Mouse (Mus musculus) C2C12 (cell line): ENCODE measurements around the gene Dffb. TPM values are rescaled to one million over a fixed set of nuclear protein-coding genes. Genes with fewer than 3 reads are reported as not detected.

ENCODE experiments used
- H3K27me3 ChIP-seq: one replicate; pipeline ENCODE4 v1.6.1; 2011; ENCODE audit not compliant: control insufficient read depth, insufficient read depth, insufficient read length
- H3K36me3 ChIP-seq: one replicate; pipeline ENCODE4 v1.6.1; 2011; ENCODE audit not compliant: control insufficient read depth, insufficient read depth
- H3K4me3 ChIP-seq: one replicate; pipeline ENCODE4 v1.5.1; 2011; ENCODE audit warnings: mild to moderate bottlenecking, control low read depth; ENCODE audit not compliant: poor library complexity, insufficient read depth, severe bottlenecking
- H3K79me2 ChIP-seq: one replicate; pipeline ENCODE4 v1.6.1; 2011; ENCODE audit not compliant: control insufficient read depth, insufficient read depth
- H3K79me3 ChIP-seq: one replicate; pipeline ENCODE4 v1.6.1; 2011; ENCODE audit warnings: low read depth, control low read depth
- H3ac ChIP-seq: one replicate; pipeline ENCODE3; 2011; ENCODE audit warnings: low read depth; ENCODE audit not compliant: control insufficient read depth, insufficient read length
- CEBPB ChIP-seq: IDR thresholded peaks from one replicate; pipeline ENCODE4 v1.6.1; 2011; ENCODE audit warnings: low read depth, mild to moderate bottlenecking, control low read depth, moderate library complexity
- CTCF ChIP-seq: IDR thresholded peaks from one replicate; pipeline ENCODE4 v1.5.1; 2011; ENCODE audit not compliant: control insufficient read depth, insufficient read depth, insufficient read length
- FOSL1 ChIP-seq: IDR thresholded peaks from one replicate; pipeline ENCODE4 v1.8.0; 2011; ENCODE audit warnings: mild to moderate bottlenecking, low read length; ENCODE audit not compliant: poor library complexity, insufficient read depth, severe bottlenecking
- MAX ChIP-seq: IDR thresholded peaks from one replicate; pipeline ENCODE4 v1.6.1; 2011; ENCODE audit warnings: mild to moderate bottlenecking, control low read depth
- MYOD1 ChIP-seq: IDR thresholded peaks from one replicate; pipeline ENCODE4 v1.6.1; 2011; ENCODE audit warnings: low read depth; ENCODE audit not compliant: control insufficient read depth, insufficient read length
- MYOG ChIP-seq: IDR thresholded peaks from one replicate; pipeline ENCODE4 v1.6.1; 2011; ENCODE audit not compliant: control insufficient read depth, insufficient read length; ENCODE audit errors: extremely low read depth
- USF1 ChIP-seq: IDR thresholded peaks from one replicate; pipeline ENCODE4 v1.6.1; 2011; ENCODE audit warnings: low read depth, mild to moderate bottlenecking, control low read depth, moderate library complexity
- polyA plus RNA-seq: library from polyadenylated mRNA; unstranded; fragments of >200 nt; fragmentation: generic; extraction: Trizol; gene quantifications from one replicate; pipeline ENCODE4 v1.2.1, GENCODE M21; 2012; ENCODE audit warnings: missing spikeins

The Dffb gene
- polyA plus RNA-seq, 1 experiment, result 3.2 TPM

GRCm38 (mm10) chr4:153956569-153957405 is 18.1 kb downstream of the Dffb start, which contains the start of gene A430005L14Rik:
Gene A430005L14Rik, plus strand, starts transcription at chr4:153957237.
- TF ChIP-seq CTCF (no peak), MYOD1 (no peak), USF1 (peak; percentile 88), MAX (peak; percentile 91), CEBPB (no peak)
- Histone ChIP-seq H3K79me3 (peaks cover 2% of the 10 kb centered on the region), H3K4me3 (peak within 1 kb of the TSS; percentile 65), H3ac (peak within 1 kb of the TSS; percentile 72), H3K27me3 (no peaks in the 10 kb centered on the region), H3K36me3 (peaks cover 10% of the 10 kb centered on the region), H3K79me2 (peaks cover 15% of the 10 kb centered on the region)

GRCm38 (mm10) chr4:153955651-153956050 is 19.3 kb downstream of the Dffb start:
- Histone ChIP-seq H3K79me2 (peaks cover 20% of the 10 kb centered on the region), H3K36me3 (peaks cover 1% of the 10 kb centered on the region), H3K4me3 (no peak overlapping the region), H3K27me3 (no peaks in the 10 kb centered on the region), H3ac (no peak overlapping the region), H3K79me3 (peaks cover 2% of the 10 kb centered on the region)
- TF ChIP-seq FOSL1, result no peak
- no peak for TF ChIP-seq MAX

GRCm38 (mm10) chr4:153951692-153952091 is 23.2 kb downstream of the Dffb start:
- TF ChIP-seq USF1, result no peak
- TF ChIP-seq CTCF, result no peak
- no peak for TF ChIP-seq MYOD1
- no peak for TF ChIP-seq CEBPB
- no peak for TF ChIP-seq FOSL1
- no peak for TF ChIP-seq MYOG

GRCm38 (mm10) chr4:153951150-153951549 is 23.8 kb downstream of the Dffb start:
- H3K36me3 ChIP-seq, result no peaks in the 10 kb centered on the region
- peaks cover 4% of the 10 kb centered on the region for H3K79me2 ChIP-seq
- peak overlapping the region; percentile 34 for H3K4me3 ChIP-seq
- H3K79me3 ChIP-seq, result no peaks in the 10 kb centered on the region
- H3ac ChIP-seq, result no peak overlapping the region
- no peaks in the 10 kb centered on the region for H3K27me3 ChIP-seq
- TF ChIP-seq MYOD1 (no peak), CEBPB (no peak), FOSL1 (no peak), MYOG (no peak), USF1 (no peak), MAX (no peak), CTCF (no peak)

More at GRCm38 (mm10) chr4:153951692-153952091, 23.2 kb downstream of the Dffb start:
- no peak overlapping the region for H3ac ChIP-seq
- H3K27me3 ChIP-seq, result no peaks in the 10 kb centered on the region
- peaks cover 4% of the 10 kb centered on the region for H3K79me2 ChIP-seq
- H3K79me3 ChIP-seq, result no peaks in the 10 kb centered on the region
- no peak overlapping the region for H3K4me3 ChIP-seq
- no peaks in the 10 kb centered on the region for H3K36me3 ChIP-seq

GRCm38 (mm10) chr4:153950372-153950771 is 24.6 kb downstream of the Dffb start:
- no peak for TF ChIP-seq MYOG
- Histone ChIP-seq H3K4me3 (peak overlapping the region; percentile 34), H3K79me3 (no peaks in the 10 kb centered on the region), H3ac (peak overlapping the region; percentile 53), H3K27me3 (no peaks in the 10 kb centered on the region), H3K79me2 (peaks cover 4% of the 10 kb centered on the region), H3K36me3 (no peaks in the 10 kb centered on the region)

GRCm38 (mm10) chr4:153945741-153946140 is 29.2 kb downstream of the Dffb start:
- no peaks in the 10 kb centered on the region for H3K27me3 ChIP-seq
- H3K79me3 ChIP-seq, result no peaks in the 10 kb centered on the region
- H3K36me3 ChIP-seq, result no peaks in the 10 kb centered on the region
- no peak overlapping the region for H3K4me3 ChIP-seq
- TF ChIP-seq CTCF (no peak), MYOG (no peak), FOSL1 (no peak), MAX (no peak), CEBPB (no peak), MYOD1 (no peak), USF1 (no peak)
- no peak overlapping the region for H3ac ChIP-seq
- H3K79me2 ChIP-seq, result peaks cover under 1% of the 10 kb centered on the region
